Mouse (Mus musculus): Measurements from ENCODE around the gene Kbtbd7.
"Not testable (repeated sequence)": the region's sequence is repeated elsewhere in the genome, so short reads cannot be mapped to it uniquely, and the experiment has no call there.

Gene Kbtbd7

DNA sequence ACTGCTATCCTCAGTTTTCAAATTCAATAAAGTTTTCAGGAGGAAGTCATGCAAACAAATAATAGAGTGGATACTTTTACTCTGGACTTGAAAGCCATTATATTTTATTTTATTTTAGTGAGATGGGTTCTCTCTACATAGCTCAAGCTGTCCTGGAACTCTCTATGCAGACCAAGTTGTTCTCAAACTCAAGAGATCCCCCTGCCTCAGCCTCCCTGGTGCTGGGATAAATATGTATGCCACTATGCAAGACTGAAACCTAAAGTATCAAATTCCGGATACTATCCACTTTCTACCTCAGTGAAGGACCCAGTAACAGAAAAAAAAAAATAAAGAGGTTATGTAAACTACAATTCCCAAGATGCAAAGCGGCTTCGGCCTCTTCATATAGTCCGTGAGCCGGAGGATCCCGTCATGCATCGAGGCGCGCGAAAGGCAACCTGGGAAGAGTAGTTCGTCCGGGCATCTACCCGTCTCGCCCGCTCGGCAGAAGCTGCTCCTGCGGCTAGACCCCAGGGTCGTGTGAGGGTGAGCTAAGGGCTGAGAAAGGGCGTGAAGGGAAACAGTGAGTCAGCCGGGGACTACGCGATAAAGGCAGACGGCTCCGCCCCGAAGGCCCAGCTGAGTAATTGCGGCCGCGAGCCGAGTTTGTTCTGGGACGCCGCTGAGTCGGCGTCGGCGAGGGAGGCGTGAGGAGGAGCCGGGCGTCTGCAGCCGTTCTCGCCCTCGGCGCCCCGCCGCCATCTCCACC is at the start of gene Kbtbd7:
Gene Kbtbd7 (plus strand): TSS at position 533 of the 751 bp plus-strand sequence.
- peak; percentile 99 for DNase-seq (ENCODE audit: low read depth)

DNA sequence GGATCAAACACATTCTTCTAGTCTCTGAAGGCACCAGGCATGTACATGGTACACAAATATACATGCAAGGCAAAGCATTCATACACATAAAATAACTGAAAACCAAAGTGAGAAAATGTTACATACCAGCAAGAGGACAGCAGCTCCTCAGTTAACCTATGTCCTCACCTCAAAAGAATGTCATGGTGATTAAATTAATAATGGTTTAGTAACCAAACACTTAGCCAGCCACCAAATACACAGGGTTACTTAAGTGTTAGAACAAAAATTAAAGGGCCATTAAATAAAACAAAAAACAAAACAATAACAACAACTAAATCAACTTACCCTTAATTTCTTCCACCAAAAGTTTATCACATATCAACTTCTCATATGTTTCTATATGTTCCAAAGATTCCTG is 49.3 kb upstream of the Kbtbd7 start:
- no peak for DNase-seq (ENCODE audit: low read depth)

DNA sequence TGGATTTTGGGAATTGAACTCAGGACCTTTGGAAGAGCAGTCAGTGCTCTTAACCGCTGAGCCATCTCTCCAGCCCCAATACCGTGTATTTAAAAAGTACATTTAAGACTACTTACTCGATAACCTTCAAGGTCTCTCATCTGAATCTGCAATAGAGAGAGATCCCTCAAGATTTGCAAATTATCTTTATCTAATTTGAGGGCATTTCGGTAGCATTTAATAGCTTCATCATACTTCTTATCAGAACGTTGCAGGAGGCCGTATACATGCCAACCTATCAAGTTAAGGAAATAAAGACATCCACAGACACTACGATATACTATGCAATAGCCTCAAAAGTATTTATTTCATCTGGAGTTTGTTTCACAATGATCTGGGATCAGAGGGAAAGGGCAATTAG is 43.2 kb upstream of the Kbtbd7 start:
- no peak for DNase-seq (ENCODE audit: low read depth)

DNA sequence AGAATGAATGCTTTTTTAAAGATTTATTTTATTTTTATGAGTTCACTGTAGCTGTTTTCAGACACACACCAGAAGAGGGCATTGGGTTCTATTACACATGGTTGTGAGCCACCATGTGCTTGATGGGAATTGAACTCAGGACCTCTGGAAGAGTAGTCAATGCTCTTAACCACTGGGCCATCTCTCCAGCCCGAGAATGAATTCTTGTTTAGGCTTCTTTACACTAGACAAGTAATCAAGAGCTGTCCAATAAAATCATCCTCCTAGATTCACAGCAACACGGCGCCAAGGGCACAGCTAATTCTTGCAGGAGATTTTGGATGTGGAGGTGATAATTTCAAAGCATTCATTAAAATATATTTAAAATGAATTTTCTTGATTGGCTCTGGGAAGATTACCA is 38.0 kb upstream of the Kbtbd7 start:
- no peak for DNase-seq (ENCODE audit: low read depth)

DNA sequence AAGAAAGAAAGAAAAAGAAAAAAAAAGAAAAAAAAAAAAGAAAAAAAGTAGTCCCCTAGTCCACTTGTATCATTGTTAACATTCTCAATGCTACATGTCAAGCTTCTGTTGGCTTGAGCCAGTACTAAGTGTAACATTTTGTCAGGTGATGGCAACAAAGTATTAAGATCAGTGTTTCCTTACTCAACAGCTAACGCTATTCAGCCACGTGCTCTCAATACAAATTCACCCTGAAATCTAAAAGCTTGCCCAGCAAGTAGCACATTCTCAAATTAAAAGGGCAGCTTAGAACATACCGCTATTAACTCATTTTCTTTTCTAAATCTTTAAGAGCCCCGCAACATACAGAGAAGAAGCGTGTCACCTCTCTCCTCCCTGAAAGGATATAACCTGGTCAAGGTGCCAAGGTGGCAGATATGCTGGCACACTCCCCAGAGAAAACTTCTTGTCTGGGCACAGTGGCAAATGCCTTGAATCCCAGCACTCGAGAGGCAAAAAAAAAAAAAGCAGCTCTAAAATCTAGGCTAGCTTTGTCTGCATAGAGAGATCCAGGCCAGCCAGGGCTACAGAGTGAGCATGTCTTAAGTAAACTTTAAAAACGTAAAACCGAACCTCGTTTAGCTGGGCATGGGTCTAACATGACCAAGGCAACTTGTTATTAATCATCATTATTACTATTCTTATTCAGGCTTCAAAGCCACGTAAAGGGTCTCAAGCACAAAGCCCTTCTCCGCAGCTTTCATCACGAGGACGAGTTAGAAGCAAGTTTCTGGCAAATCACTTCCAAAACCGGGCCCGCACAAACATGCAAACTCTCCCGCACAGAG is 36.7 kb upstream of the Kbtbd7 start:
- peak; percentile 16 for DNase-seq (ENCODE audit: low read depth)

DNA sequence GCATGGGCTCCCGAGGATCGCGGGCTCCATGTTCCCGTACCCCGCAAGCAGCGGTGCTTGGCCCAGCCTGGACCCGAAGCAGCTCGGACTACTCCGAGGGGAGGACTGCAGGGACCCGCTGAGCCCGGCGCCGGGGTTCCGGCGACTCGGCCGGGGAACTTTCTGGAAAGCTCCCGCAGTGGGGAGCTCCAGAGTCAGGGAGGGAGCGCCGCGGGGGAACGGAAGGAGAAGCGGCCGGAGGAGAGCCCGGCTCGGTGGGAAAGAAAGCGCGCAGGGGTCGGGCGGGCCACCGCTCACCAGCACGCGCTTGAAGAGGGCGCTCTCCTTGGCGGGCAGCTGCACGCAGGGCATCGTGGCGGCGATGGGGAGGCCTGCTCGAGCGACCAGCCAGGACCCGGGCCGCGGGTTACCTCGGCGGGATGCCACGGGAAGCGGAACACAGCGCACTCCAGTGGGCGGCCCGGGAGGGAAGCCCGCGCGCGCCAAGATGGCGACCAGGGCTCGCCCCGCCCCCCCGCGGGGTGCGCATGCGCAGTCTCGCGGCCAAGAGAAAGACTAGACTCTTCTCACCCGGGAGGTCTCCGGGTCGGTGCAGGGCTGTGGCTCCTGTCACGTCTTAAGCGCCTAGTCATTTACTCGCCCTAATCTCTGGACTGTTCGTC is 35.9 kb upstream of the Kbtbd7 start, which contains the start of gene Naa16:
Gene Naa16 (minus strand): TSS at position 514 of the 662 bp plus-strand sequence.
- peak; percentile 74 for DNase-seq (ENCODE audit: low read depth)

DNA sequence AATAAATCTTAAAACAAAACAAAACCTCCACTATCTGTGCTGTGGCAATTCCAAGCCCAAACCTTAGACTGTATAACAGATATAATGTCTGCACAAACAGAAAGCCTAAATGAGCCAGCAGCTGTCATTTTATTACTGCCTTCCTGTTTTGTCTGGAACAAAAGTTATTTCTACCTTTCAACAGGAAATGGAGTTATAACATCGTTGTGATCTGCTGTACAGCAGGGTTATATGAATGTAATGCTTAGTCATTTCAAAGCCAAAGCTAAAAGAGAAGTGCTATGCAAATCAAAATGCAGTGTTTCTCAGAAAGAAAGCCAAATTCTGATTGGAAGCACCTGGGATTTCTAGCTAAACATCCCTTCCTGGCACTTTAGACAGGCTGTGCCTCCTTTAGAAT is 33.0 kb upstream of the Kbtbd7 start:
- no peak for DNase-seq (ENCODE audit: low read depth)

DNA sequence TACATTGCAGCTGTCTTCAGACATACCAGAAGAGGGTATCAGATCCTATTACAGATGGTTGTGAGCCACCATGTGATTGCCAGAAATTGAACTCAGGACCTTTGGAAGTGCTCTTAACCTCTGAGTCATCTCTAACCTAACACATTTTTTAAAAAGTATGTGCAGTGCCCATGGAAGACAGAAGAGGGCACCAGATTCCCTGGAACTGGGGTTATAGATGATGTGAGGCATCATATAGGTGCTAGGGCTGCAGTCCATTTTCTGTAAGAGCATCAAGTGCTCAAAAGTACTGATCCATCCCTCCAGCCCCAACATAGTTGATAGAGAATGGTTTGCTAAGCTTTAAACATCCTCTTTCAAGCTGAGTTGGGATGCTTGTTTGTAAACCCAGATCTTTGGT is 31.7 kb upstream of the Kbtbd7 start:
- peak; percentile 36 for DNase-seq (ENCODE audit: low read depth)

DNA sequence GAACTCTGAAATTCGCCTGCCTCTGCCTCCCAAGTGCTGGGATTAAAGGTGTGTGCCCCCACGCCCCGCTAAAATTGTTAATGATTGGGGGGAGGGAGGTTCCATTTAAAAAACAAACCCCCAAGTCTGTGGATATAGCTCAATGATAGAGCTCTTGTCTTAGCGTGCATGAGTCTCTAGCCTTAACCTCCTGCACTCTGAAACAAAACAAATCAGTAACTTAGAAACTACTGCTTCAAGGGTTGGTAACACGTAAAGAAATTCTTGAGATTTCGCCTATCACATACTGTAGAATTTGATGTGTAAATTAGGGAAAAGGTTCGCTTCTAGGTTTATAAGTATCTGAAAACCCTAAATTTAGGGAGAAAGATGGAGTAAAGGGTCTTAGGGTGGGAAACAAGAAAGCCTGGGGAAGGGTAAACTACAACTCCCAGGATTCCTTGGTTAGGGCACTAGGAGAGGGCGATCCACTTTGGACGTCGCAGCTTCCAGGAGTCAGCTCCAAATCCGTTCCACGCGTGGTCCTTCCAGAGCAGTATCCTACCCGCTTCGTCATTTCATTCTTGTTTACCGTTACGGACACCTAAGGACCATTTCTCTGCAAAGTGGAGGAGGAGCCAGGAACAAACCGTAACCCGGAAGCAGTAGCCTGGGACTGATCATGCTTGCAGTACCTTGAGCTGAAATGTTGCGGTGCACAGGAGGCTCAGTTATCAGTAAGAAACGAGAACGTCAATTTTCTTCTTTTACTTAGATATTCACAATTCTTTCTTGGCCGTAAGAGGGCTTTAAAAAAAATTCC is 28.8 kb upstream of the Kbtbd7 start, which contains the start of gene Mtrf1:
Gene Mtrf1 (plus strand): TSS at position 452 of the 802 bp plus-strand sequence.
- peak; percentile 65 for DNase-seq (ENCODE audit: low read depth)

DNA sequence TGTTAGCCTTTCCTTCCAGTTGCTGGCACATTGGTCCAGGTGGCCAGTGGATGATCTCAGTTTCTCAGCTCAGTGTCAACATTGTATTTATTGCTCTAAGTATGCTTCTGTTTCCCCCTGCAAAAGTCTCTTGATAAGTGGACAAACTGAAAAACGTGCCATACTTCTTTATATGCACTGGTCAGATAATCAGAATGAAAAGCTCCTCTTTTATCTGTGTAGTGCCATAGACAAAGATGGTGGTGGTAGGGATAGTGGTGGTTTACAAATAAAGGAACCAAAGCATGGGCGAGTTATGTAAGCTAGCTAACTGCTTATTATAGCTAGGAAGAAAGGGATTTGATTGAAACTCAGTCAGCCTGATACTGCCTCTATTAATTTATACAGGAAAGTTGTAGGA is 18.7 kb upstream of the Kbtbd7 start:
- no peak for DNase-seq (ENCODE audit: low read depth)

DNA sequence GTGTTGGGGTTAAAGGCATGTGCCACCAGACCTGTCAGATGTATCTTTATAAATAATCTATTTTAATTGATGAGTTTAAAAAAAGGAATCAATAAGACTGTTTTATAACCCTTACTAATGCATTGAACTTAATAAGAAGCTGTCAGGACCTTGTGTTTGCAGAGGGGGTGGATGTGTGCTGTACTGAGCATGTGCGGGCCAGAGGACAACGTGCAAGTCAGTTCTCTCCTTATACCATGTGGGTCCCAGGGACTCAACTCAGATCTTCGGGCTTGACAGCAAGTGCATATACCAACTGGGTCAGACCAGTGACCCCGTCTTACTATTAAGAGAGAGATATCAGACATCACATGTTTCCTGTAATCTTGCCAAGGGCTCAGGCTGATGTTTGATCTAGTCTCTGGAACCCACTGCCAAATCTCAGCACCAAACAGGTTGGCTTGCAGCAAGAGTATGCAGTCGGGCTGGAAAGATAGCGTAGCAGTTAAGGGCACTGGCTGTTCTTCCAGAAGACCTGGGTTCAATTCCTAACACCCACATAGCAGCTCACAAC is 17.0 kb upstream of the Kbtbd7 start:
- no peak for DNase-seq (ENCODE audit: low read depth)

DNA sequence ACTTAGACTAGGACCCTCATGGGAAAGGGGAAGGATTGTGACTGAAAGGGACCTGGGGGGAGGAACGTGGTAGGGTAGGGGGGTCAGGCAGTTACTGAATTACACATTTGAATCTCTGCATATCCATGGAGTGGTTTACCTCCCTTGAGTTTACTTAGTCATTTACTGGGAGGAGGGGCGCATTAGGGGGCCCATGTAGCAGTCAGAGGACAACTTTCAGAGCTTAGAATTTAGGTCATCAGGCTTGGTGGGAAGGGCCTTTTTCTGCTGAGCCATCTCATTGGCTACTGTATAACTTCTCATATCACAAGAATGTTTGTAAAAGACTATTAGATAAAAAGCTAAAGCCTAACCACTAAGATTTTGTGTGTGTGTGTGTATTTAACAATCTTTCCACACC is 15.6 kb upstream of the Kbtbd7 start:
- DNase-seq (ENCODE audit: low read depth) = no peak

DNA sequence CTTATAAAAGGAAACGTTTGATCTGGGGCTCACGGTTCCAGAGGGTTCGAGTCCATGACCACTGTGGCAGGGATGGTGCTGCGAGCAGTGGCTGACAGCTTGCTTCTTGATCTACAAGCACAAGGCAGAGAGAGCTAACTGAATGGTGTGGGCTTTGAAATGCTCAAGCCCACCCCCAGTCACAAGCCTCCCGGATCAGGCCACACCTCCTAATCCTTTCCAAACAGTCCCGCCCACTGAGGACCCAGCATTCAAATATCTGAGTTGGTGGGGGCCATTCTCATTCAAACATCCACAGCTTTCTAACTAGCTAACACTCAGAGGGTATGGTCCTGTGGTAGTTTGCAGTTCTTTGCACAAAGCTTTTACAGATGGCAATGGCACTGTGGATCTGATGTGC is 13.2 kb upstream of the Kbtbd7 start:
- no peak for DNase-seq (ENCODE audit: low read depth)

DNA sequence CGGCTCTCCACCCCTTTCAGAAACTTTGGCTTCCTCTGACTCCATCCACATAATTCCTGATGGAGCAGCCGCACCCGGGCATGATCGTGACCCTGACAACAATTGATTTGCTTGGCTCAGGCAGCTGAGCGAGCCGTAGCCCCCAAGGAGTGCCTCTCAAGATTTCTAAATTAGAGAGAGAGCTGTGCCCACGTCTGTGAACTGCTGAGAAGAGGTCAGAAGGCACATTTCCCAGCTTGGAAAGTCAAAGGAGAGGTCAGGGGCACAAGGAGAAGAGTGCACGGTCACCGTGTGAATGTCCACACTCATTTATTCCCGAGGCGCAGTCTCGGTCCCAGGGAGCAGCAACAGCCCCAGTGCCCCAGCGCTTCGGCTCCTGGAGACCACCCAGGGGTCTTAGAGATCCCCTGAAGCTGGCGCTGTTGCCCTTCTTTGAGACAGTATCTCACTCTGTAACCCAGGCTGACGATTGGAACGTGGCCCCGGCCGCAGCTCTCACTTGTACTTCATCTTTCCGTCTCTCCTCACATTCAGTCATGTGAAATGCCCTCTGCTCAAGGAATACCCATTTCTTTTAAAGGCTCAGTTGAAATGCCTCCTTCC is 6.1 kb upstream of the Kbtbd7 start:
- DNase-seq (ENCODE audit: low read depth) = no peak

DNA sequence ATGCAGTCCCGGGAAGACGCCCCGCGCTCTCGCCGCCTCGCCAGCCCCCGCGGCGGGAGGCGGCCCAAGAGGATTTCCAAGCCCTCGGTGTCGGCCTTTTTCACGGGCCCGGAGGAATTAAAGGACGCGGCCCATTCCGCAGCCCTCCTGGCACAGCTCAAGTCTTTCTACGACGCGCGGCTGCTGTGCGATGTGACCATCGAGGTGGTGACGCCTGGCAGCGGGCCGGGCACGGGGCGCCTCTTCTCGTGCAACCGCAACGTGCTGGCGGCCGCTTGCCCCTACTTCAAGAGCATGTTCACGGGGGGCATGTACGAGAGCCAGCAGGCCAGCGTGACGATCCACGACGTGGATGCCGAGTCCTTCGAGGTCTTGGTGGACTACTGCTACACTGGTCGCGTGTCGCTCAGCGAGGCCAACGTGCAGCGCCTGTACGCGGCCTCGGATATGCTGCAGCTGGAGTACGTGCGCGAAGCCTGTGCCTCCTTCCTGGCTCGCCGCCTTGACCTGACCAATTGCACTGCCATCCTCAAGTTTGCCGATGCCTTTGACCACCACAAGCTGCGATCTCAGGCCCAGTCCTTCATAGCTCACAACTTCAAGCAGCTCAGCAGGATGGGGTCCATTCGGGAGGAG is 537 bp downstream of the Kbtbd7 start:
- DNase-seq (ENCODE audit: low read depth) = not testable (repeated sequence)

DNA sequence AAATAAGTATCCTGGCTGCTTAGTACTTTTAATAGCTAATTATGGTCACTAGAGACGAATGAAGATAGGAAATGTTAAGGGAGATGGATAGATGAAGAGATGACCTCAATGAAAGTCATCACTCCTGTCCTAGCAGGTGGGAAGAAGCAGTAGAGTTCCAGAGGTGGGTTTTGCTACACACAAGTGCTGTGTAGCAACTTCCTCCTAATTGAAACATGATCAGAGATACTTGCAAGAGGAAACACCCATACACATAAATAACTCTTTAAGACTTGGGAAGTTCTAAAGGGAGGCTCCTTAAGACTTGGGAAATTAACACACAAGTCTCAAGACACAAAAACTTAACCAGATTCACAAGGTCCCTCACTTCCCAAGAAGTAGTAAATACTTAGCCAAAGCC is 7.8 kb downstream of the Kbtbd7 start:
- DNase-seq (ENCODE audit: low read depth) = no peak

DNA sequence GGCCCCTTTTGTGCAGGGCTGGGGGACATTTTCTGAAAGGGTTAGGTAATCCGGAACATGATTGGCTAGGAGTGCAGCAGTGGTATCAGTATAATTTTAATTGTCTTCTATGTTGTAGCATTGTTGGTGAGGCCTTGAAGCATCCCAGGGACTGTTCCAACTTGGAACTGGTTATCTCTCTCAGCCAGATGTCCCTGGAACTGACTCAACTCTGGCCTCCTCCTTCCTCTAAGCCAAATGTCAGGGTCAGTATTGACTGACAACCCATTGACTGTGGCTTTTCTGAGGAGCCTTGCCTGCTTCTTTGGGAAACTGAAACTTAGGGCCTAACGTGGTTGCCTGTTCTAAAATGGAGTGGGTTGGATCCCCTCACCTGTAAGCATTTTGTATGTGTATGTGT is 14.3 kb downstream of the Kbtbd7 start:
- DNase-seq (ENCODE audit: low read depth) = no peak

DNA sequence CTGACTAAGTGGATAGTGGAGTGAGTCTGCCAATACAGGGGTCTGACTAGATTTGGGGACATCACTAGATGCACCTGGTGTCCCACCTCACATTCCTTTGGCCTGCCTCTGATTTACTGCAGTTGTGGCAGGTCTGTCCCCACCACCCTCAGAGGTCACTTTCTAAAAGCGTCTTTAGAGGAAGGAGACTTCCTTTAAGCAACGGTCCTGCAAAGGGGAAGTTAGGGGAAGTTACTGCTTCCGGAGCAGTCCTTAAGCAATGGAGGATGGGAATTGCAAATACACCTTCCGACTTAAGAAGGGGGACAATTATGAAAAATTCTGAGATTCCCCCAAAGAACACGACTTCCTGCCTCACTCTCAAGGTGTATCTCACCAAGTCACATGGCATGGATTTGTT is 15.1 kb downstream of the Kbtbd7 start:
- DNase-seq (ENCODE audit: low read depth) = no peak

DNA sequence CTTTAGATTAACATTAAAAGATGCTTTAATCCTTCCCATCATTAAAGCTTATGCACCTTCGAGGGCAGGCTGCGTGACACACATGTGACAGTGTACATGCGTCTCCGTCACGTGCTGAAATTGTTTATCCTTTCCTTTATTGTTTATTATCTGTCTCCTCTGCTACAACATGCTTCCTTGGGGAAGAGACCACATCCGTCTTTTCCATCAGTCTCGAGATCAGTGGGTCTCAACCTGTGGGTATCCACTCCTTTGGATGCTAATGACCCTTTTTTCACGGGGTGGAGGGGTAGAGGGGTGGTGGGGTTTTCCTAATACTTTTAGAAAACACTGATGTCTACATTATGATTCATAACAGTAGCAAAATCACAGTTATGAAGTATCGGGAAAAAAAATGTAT is 18.3 kb downstream of the Kbtbd7 start:
- no peak for DNase-seq (ENCODE audit: low read depth)

DNA sequence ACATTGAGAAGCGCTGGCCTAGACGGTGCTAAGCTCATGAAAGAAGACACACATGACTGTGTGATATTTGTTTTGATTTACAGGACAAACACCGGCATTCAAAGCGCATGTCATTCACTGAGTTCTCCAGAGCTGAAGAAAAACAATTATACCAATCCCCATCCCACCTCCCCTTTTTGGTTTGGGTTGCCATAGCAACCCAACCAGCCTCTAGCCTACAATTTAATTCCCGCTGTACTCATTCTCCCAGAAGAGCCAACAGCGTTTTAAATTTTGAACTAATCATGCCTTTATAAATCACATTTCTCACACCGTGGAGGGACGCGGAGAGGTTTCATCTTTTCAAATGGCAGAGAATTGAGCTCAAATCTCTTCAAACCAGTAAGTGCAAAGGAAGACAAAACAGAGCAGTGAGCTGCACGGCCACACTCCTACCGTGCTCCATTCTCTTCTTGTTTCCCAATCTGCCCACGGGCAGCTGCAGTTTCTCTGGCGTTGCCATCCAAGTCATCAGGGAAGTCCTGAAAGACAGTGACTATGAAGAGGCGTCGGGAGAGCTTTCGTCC is 18.8 kb downstream of the Kbtbd7 start:
- no peak for DNase-seq (ENCODE audit: low read depth)

Data from fibroblast of lung, adult 2 months (primary cell).